Mouse (Mus musculus): ENCODE data around the gene Abca7.
"Not testable (repeated sequence)": the region's sequence is repeated elsewhere in the genome, so short reads cannot be mapped to it uniquely, and the experiment has no call there.

Abca7 gene

DNA sequence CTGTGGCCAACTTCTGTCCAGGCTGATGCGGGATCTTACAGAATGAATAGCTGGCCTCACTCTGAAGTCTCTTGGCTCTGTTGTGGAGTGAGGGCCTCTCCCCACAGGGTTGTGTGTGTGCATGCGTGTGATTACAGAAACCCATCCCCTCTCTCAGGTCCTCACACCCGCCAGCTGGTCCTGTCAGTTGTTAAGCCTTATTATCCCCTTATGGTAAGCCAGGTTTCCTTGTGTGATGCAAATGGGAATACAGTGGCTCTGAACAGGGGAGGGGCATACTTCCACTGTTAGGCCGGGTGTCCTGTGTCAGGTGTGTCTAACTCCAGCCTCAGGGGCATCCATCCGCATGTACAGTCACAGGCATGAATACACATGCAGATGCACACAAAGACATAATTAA, 49.5 kb downstream of the Abca7 start:
- no peak for DNase-seq (ENCODE audit: low spot score in 2 of 2)

DNA sequence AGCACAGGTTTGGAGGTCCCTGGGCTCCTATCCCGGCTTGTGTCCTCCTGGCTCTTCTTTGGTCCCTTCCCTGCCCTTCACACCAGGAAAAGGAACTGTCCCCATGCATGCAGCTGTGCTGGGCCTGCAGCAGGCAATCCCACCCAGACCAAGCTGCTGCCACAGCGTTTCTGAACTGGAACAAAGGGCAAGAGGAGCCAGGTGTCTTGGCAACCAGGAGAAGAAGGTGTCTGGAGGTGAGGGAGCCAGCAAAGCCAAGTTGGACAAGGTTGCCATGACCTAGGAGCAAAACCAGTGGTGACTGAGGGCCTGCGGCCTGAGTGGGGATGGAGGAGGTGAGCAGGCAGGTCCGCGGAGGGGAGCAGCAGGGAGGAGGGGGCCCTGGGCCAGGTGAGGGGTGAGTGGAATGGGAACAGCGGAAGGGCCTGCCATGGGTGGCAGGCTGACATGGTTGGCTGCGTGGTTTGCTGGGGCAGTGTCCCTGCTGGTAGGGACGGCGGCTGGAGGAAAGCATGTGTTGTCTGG, 50.8 kb downstream of the Abca7 start, which contains the start of gene Gpx4:
Gene Gpx4, plus strand, starts transcription at position 126 of the 525 bp plus-strand sequence.
- DNase-seq (ENCODE audit: low spot score in 2 of 2): no peak

DNA sequence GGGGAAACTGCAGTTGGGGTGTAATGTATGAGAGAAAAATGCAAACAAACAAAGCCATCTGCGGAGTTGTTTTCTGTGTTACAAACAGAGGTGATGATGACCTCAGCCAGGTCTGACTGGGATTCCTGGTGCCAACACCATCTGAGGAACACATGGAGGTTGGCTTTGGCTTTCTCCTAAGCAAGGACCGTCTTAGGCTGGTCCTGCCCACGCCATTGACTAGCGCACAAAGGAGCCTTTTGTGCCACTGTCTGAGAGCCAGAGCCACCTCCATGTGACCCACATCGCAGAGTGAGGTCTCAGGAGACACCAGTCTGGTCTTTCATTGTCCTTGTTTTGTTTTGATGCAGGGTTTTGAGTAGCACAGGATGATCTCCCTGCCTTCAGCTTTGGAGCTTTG, 52.1 kb downstream of the Abca7 start:
- DNase-seq (ENCODE audit: low spot score in 2 of 2): no peak

DNA sequence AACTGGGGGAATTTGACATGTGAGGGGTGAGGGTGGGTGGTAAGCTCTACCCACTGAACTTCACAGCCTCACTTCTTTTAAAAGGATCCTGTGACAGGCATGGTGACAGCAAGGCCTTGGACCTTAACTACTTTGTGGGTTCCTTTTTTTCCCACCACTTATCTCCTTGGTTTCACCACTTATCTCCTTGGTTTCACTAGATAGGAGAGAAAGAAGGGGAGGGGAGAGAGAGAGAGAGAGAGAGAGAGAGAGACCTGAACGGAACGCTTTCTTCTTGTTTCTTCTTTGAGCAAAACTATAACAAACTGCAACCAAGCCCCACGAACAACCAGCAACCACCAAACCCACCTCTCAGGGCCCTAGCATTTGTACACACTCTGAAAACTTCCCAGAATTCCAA, 52.5 kb downstream of the Abca7 start:
- no peak for DNase-seq (ENCODE audit: low spot score in 2 of 2)

DNA sequence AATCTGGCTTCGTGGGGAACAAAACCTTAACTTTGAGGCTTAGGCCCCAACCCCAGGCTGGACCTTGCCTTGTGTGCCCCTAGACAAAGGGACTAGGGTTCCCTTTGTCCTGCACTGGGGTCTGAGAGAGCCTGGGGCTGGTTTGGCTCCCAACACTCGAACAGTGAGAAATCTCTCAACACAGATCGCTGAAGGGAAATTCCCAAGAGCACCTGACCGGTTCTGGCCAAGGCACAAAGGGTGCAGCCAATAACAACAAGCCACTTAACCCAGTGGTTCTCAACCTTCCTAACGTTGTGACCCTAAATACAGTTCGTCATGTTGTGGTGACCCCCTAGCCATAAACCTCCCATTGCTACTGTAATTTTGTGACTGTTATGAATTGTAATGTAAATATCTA, 54.0 kb downstream of the Abca7 start:
- no peak for DNase-seq (ENCODE audit: low spot score in 2 of 2)

DNA sequence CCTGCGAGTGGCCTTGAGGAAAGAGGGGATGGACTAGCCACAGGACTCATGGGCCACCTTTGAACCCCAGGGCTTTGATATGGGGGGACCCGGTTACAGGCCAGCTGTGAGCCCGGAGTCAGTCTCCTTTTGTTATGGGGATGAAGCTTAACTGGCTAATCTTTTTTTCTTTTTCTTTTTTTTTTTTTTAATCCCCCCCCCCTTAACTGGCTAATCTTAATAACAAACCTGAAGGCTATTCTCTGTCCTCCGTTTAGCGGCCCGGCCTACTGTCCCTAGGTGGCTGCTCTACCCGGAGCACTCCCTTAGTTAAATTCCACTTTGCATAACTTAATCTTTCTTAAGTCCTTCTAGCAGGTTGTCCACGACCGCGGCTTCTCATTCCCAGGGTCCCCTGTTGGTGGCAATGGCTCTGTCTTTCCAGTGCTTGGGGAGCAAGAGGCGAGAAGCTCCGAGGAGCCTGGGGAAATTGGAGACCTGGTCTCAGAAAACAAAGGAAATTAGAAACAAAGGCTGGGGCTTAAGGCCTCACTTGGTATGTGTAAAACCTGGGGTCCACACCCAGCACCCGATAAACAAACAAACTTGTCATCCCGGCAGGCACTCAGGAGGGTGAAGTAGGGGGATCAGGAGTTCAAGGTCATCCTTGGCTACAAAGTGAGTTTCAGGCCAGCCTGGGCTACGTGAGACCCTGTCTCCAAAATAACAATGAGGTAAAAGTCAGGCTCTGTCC, 54.8 kb downstream of the Abca7 start:
- no peak for DNase-seq (ENCODE audit: low spot score in 2 of 2)

DNA sequence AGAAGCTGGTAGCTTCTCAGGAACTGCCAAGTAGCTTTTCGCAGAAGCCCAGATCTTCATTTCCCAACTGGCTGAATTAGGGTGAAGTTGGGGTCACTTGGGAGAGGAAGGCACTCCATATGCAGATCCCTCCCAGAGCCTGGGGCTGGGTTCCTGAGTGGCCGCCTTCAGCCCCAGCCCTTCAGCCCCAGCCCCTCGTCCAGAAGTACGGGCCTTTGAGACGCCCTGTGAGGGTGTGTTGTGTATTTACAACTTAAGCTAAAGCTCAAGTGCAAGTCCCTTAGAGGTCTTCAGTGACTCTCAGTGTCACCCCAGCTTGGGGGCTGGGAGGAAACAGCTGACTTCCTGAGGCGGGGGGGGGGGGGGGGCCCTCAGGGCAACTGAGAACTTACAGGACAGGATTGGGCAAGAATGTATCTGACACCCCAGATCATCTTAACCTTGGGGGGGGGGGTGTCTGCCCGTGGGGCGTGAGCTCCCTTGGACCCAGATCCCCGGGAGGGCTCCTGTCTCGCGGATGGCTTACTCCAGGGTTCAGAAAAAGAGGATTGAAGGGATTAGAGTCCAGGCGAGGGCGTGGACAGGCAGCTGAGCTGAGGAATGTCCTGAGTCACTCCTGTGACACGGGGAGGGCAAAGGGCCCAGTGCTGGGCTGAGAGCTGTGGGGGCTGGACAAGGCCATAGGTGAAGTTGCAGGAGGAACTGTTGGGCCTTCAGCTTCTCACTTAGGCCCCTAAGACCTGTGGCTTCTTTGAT, 55.5 kb downstream of the Abca7 start:
- peak; percentile 57 to 70 for DNase-seq (ENCODE audit: low spot score in 2 of 2)

DNA sequence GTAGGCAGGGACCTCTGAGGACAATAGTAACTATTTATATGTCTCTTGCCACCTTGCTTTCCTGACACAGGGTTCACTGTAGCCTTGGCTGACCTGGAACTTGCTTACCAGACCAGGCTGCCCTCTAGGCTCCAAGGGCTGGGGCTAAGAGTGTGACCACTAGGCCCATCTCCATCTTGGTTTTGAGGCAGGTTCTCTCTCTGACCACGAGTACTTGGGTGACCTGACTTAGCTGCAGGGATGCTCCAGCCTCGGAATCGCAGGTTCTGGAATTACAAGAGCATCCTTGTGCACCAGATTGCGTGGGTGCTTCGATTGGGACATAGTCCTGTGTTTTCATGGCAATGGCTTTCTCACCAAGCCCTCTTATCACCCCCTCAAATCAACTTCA, 56.1 kb downstream of the Abca7 start:
- no peak for DNase-seq (ENCODE audit: low spot score in 2 of 2)

DNA sequence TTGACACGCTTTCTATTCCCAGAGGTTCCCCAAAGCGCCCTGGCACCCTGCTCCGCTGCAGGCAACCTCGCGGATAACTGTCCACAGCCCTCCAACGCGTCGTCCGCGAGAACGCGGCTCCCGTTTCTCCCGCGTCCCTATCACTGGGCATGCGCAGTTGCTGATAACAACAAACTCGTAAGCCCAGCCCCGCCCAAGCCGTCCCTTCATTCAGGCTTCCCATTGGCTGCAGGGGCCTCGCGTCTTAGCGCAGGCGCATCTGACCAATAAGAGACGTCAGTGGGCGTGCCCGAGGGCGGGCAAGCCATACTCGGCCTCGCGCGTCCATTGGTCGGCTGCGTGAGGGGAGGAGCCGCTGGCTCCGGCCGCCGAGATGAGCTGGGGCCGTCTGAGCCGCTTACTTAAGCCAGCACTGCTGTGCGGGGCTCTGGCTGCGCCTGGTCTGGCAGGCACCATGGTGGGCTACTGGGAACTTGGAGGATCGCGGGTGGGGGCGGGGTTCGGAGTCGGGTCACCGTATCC, 57.0 kb downstream of the Abca7 start:
- peak; percentile 100 for DNase-seq (ENCODE audit: low spot score in 2 of 2)

DNA sequence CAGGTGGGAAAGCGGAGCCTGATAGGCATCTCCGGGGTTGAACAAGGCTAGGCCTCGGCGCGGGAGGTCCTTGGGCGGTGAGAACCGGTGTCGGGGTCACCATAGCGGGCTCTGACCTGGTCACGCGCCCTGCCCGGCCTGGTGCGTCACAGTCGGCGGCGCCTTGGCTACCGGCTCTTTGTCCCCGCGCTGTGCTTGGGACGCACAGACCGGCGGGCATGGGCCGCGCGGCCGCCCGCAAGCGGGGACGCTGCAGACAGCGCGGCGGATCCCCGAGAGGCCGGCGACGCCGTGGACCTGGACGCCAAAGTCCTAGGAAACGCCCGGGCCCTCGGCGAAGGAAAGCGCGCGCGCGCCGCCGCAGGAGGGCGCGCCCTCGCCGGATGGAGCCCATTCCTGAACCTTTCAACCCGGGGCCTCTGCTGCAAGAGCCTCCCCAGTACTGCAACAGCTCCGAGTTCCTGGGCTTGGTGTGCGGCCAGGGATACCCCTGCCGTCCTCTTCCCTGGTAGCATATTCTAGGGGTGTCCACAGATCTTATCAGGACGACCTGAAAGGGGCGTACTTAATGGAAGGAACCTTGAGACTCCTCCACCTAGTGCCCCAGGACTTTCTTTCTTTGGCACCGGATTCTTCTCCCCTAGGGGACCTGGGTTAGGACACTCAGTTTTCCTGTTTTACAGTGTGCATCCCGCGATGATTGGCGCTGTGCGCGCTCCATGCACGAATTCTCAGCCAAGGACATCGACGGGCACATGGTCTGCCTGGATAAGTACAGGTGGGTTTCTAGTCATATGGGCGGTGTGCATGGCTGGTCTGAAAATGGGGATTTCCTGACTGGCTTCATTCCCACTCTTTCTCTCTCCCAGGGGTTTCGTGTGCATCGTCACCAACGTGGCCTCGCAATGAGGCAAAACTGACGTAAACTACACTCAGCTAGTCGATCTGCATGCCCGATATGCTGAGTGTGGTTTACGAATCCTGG, 57.8 kb downstream of the Abca7 start:
- DNase-seq (ENCODE audit: low spot score in 2 of 2): peak; percentile 78 to 79

DNA sequence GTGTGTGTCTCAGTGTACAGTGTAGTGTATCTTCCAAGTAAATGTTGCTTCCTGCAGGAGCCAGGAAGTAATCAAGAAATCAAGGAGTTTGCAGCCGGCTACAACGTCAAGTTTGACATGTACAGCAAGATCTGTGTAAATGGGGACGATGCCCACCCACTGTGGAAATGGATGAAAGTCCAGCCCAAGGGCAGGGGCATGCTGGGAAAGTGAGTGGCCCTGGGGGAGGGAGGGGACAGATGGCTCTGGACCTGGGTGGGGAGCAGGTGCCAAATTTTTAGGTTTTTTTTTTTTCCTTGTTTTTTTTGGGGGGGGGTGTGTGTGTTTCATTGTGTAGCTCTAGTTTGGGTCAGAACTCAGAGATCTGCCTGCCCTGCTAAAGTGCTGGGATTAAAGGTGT, 58.6 kb downstream of the Abca7 start:
- DNase-seq (ENCODE audit: low spot score in 2 of 2): not testable (repeated sequence)

DNA sequence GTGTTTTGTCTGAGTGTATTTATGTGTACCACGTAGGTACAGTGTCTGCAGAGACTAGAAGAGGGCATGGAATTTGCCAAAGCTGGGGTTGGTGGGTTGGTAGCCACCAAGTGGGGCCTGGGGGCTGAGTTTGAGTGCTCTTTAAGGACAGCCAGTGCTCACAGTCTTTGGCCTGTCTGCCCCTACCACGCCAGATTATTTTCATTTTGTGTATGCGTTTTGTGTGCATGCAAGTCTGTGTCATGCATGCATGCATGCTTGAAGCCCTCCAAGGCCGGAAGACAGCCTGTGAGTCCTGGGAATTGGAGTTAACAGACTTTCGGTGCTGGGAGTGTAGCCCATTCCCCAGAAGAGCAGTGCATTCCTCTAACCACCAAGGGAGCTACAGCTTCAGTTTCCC, 59.1 kb downstream of the Abca7 start:
- DNase-seq (ENCODE audit: low spot score in 2 of 2): no peak

DNA sequence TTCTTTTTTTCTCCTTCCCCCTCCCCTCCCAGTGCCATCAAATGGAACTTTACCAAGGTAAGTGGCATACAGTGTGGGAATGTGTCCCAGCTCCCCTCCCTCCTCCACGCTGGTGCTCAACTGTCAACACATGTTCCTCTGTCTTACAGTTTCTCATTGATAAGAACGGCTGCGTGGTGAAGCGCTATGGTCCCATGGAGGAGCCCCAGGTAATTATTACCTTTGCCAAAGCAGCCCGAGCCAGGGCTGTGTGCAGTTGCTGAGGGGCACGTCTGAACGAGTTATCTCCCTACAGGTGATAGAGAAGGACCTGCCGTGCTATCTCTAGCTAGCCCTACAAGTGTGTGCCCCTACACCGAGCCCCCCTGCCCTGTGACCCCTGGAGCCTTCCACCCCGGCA, 59.6 kb downstream of the Abca7 start:
- no peak for DNase-seq (ENCODE audit: low spot score in 2 of 2)

DNA sequence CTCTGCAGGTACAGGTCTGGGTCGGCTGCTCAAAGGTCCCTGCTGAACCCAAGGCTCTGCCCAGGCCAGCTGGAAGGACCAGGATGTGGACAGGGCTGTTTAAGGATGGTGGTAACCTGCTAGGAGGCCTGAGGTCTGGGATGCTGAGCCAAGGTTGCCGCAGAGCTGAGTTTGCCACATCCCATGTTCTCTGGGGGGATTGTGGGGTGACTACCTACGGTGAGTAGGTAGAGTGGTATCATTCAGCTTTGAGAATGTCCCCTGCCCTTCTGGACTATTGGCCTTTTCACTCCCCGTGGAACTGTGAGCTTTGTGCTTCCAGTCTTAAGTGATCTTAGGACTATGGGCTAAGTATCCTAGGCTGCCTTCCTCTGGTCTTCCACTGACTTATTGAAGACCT, 60.2 kb downstream of the Abca7 start:
- DNase-seq (ENCODE audit: low spot score in 2 of 2): no peak

DNA sequence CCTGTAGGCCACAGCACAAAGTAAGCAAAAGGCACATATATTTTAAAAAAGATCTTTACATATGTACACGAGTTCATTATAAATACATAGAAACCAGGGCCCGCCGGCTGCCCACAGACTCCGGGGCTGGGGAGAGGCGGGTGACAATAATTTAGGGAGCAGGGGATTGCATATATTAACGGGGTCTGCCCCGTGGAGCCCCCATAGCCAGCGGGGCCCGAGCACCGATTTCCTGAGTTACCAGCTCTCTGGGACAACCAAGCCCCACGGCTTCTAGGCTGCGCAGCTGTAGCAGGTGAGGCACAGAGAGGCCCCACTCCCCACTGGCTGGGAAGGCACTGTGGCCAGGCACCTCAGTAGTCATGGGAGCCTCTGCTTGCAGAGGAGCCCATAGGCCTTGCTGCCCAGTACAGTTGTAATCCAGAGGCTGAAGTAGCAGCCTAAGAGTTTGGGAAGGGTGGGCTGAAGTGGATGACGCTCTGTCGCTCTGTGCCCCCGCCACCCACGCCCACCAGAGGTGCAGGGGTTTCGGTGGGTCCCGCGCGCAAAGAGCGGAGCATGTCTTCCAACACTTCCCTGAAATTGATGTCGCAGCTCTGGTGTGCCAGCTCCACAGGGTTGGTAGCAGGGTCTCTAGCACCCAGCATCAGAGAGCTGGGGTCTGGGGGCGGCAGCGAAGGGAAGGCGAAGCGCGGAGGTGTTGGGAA, 60.8 kb downstream of the Abca7 start:
- DNase-seq (ENCODE audit: low spot score in 2 of 2): no peak

DNA sequence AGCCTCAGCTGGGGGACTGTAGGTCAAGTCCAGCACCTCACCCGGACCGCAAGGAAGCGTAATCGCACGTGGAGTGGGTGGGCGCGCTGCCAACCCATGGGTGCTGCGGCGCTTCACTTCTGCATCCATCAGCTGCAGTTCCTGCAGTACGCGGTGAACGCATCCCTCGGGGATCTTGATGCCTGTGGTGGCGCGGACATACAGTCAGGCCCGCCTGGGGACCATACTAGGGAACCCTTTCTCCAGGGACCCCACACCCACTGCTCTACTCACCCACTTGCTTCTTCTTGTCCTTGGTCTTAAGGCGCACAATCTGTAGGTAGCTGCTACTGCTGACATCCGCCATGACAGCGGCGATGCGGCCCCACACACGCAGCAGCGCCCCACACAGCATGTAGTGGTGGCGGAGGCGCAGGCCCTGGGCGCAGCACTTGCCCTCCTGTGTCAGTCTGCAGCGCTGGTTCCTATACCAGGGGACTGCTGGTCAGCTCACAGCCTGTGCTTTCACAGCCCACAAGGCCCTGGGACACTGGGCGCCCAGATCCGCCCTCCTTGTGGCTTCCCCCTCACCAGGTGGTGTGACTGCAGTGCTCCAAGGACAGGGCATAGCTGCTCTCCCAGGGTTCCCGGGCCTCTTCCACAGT, 61.5 kb downstream of the Abca7 start:
- DNase-seq (ENCODE audit: low spot score in 2 of 2): no peak

DNA sequence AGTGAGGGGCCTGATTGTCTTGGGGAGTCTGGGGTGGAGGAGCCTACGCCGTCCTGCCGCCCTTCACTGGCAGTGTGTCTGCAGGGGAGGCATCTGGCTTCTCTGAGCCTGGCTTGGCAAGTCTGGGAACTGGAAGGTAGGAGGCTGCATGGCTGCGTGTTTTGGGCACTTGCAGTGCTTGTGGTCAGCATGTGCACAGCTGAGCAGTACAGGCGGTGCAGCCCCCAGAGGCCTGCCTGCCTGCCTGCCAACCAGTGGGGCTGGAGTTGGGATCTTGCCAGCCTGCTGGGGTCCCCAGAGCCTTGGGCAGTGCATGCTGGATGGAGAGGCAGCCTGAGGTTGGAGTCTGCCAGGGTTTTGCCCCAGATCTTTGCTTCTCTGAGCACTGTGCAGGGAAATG, 66.8 kb downstream of the Abca7 start:
- DNase-seq (ENCODE audit: low spot score in 2 of 2): no peak

DNA sequence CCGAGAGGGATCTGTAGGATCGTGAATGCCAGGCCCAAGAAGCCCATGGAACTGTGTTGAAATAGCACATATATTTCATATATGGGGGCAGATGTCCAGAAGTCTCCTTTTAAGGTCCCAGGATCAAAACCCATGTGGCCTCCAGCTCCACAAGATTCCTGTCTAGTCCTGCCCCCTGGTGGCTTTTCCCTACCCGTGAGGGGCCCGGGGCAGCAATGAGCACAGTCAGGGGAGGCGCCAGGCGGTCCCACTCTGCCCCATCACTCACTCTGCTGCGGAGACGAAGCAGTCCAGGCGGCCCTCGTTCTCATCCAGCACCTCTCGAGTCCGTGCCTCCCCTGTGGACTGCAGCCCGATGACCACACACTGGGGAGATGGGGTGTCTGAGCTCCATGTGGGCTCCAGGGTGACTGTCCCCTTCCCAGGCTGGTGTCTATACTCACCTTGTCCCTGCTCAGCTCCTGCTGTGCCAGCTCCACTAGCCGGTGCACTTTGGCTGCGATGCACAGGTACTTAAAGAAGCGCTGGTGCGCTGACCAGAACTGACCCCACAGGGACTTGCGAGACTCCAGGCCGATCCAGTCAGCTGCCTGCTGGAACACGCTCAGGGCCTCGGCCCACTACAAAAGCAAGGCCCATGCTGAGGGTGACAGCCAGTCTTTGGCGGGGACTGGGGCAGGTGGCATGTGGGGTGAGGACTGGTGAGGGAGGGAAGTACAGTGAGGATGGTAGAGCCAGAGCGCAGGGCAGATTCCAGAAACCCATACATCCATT, 67.8 kb downstream of the Abca7 start:
- DNase-seq (ENCODE audit: low spot score in 2 of 2): no peak
